Mouse (Mus musculus) adrenal gland, postnatal 10 days (tissue): ENCODE results near the gene Ggt5. TPM values are rescaled to one million over a fixed set of nuclear protein-coding genes. Genes with fewer than 3 reads are reported as not detected.
A peak's percentile ranks its signal among the peaks of the same experiment; 100 is the strongest.
"Not testable (repeated sequence)": the region's sequence is repeated elsewhere in the genome, so short reads cannot be mapped to it uniquely, and the experiment has no call there.

ENCODE experiments used
- DNase-seq: peaks from one replicate; pipeline ENCODE4 v3.0.0; 2021; ENCODE audit warnings: mixed read lengths
- long read RNA-seq, 2 experiments: library from polyadenylated mRNA; stranded (forward); transcript quantifications; one replicate each; pipeline ENCODE4 v2.0.0; 2021
- total RNA-seq, 2 experiments: library from RNA; stranded (reverse); gene quantifications; 2 replicates each; pipeline ENCODE4 v1.2.3; 2021

Ggt5 gene
- 1 to 10 TPM; 7.3 to 8.3 TPM for total RNA-seq
- long read RNA-seq, experiment 1, full-length matches to known transcripts = 1 of 6 reads
- long read RNA-seq, experiment 1, partial matches to known transcripts = 2 of 6 reads
- long read RNA-seq, experiment 1, other reads (novel, unspliced or antisense) = 3 of 6 reads
- long read RNA-seq, experiment 2, full-length matches to known transcripts = 7 of 10 reads
- long read RNA-seq, experiment 2, partial matches to known transcripts = 1 of 10 reads
- long read RNA-seq, experiment 2, other reads (novel, unspliced or antisense) = 2 of 10 reads

- peak; percentile 59 for DNase-seq
These were observed at the start of gene Ggt5 for GRCm38 (mm10) chr10:75589129-75589528. Ggt5 (plus strand) TSS chr10:75589340.

GRCm38 (mm10) chr10:75547901-75548300 lies 41.2 kb upstream of the Ggt5 start:
- DNase-seq = no peak

GRCm38 (mm10) chr10:75548486-75548885 lies 40.7 kb upstream of the Ggt5 start:
- no peak for DNase-seq

GRCm38 (mm10) chr10:75549886-75550285 lies 39.3 kb upstream of the Ggt5 start:
- DNase-seq = no peak

GRCm38 (mm10) chr10:75551175-75551574 lies 38.0 kb upstream of the Ggt5 start:
- no peak for DNase-seq

GRCm38 (mm10) chr10:75552106-75552505 lies 37.0 kb upstream of the Ggt5 start:
- no peak for DNase-seq

- no peak for DNase-seq
These were observed 36.3 kb upstream of the Ggt5 start for GRCm38 (mm10) chr10:75552701-75553450.

DNA sequence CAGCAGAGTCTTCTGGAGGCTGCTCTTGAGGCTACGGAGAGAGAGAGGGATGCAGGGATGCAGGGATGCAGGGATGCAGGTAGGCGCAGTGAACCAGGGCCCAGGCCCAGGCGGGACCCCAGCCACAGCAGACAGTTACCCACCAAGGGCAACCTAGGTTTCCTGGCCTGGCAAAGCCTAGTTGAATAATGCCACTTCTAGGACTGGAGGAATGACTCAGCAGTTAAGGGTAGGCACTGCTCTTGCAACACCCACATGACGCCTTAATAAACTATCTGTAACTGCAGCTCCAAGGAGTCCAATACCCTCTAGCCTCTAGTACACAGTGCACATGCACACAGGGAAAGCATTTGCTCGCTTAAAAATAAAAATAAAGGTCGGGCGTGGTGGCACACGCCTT lies 35.0 kb upstream of the Ggt5 start:
- DNase-seq = no peak

DNA sequence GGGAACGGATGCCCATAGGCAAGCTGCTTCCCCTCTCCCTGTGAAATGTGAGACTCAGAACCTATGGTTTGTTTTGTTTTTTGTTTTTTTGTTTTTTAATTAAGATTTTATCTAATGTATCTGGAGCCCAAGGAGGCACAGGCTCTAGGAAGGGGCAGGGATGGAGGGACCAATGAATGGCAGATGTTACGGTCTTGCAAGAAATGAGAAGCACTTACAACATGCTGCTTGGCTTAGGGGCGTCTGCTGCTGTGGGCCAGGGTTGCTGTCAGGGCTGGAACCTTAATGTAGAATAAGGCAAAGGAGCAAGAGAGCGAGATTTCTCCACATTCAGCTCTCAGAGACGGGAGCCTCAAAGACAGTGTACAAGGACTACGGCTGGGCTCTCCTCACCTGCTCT lies 33.6 kb upstream of the Ggt5 start:
- no peak for DNase-seq

- DNase-seq = peak; percentile 71
These were observed 33.1 kb upstream of the Ggt5 start for GRCm38 (mm10) chr10:75556026-75556425.

DNA sequence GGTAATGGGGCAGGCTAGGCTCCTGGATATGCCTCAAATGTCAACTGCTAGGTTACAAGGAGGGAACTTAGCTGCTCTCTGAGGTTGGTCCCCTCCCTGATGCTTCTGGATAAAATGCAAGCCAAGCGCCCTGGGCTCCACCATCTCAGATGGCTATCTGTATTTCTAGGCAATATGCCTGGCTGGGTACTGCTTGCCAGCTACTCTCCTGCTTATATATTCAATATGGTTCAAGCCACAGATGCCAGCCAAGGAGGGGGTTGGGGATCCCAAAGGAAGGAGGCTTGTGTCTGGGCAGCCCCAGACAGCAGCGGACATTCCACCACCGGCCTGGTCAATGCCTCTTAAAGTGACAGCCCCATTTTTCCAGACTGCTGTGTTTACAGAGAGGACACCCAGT lies 30.6 kb upstream of the Ggt5 start:
- no peak for DNase-seq

DNA sequence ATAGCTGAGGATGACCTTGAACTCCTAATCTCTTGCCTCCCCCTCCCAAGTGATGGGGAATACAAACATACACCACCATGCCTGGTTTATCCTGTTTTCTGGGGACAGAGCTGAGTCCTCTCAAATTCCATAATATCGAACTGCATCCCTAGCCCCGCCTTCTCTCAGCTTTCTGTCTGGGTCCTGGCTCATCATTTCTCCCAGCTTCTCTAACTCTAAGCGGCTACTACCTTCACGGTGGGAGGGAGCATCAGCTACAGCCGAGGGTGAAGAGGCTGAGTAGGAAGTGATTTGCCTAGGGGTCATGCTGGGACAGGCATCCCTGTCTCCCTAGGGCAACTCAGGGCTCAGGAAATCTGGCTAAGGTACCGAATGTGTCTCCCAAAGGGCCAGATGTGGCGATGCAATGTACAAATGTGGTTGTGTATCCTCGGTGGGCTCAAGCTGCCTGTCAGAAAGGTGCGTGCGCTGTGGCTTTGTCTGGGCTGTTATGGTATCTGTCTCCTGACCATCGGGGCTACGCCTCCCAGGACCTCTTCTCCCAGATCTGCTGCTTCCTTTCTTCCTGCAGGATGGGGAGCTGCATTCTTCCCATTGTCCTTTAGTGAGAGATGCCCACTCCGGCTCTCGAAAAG lies 30.0 kb upstream of the Ggt5 start:
- DNase-seq = no peak

- DNase-seq = peak; percentile 75
These were observed 29.2 kb upstream of the Ggt5 start, which contains the start of gene Lrrc75b for GRCm38 (mm10) chr10:75559676-75560548. Lrrc75b (minus strand) TSS chr10:75560330.

DNA sequence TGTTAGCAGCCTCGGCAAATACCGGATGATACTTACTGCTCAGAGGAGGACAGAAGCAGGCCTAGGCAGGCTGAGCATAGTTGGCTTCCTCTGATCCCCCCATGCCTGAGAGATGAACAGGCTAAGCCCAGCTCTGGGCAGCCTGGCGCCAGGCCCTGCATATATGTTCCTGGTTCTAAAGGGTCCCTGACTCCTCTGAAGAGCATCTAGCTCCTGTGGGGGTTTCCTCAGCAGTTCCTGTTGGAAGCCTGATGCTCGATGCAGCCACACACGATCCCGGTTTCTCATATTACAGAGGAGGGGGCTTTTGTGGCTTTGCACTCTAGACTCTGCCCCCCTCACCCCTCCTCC lies 28.6 kb upstream of the Ggt5 start:
- DNase-seq = no peak

DNA sequence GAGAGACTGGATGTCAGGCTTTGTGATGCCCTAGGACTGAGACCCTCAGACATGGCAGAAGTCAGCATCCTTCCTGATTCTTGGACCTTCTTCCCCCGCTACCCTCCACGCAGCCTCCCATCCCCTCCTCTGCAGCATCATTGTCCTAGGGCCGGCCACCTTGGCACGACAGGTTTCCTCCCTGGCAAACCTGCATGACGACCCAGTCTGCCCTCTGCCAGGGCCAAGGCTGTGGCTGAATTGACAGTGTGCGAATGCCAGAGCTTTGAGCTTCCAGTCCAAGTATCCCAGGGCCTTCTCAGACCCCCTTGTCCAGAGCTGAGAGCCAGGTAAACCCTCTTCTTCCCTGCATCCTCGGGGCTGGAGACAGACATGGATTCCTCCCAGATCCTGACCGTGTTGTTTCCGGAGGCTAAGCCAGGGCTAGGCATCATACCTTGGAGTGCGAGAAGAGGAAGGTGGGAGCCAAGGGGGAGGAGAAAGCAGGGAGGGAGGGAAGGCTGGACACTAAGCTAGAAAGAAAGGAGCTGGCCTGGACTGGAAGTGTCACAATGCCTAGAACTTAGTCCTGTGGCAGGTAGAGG lies 28.0 kb upstream of the Ggt5 start, which contains the start of gene Ggt1:
Gene Ggt1 (plus strand): TSS at position 534 of the 584 bp plus-strand sequence.
- DNase-seq = no peak

DNA sequence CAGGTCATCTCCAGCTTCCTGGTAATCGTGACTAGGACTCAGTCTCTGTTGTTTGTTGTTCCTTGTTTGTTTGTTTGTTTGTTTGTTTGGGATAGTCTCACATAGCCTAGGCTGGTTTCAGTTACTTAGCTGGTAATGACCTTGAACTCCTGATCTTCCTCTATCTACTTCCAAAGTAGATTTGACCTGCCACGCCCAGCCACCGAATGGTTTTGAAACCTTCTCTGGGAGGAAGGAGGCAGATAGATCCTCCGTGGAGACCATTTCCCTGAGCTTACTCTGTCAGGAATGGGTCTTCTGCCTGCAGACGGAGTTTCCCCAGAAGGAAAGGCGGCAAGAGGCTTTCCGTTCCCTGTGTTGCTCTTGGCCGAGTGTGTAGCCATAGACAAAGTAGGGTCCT lies 26.5 kb upstream of the Ggt5 start:
- no peak for DNase-seq

DNA sequence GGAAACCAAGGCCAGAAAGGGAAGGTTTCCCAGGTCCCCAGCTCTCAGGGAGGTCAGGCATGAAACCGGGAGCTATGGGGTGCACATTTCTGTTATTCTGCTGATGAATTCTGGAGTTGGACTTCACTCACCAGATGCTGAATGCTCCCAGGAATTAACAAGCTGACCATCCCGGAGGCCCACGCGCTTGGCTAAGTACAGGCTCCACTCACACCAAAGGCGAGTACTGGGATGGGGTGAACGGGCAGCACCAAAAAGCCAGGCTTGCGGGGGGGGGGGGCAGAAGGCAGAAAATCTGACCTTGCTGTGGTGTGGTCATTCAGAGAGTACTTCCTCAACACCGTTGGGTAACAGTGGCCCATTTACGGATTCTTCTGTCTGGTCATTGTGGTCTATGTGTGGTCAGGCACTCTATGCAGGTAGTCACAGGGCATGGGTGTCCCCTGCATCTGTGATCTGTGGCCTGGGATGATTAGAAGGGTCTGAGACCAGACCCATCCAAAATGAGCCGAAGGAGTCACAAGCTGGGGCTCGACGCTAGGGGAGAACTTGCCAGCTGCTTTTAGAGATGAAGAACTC lies 24.4 kb upstream of the Ggt5 start:
- no peak for DNase-seq

DNA sequence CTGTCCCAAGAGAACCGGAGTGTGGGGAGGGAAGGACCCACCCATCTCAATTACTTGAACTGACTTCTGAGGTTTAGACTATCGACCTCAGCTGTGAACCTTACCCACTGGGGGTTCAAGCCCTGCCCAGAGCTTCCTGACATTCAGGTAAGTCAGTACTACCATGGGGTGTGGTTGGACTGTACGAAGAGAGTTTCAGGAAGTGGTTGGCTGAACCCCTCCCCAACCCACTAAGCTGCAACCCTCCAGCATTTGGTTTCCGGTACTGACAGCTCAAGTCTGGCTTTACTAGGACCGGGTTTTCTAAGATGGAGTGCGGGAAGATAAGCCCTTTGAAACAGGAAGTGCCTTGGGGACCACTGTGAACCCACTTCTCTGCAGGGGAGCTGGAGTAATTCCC lies 23.7 kb upstream of the Ggt5 start:
- no peak for DNase-seq

- DNase-seq = no peak
These were observed 23.2 kb upstream of the Ggt5 start for GRCm38 (mm10) chr10:75565906-75566305.

GRCm38 (mm10) chr10:75566321-75566720 lies 22.8 kb upstream of the Ggt5 start:
- no peak for DNase-seq

- not testable (repeated sequence) for DNase-seq
These were observed 22.4 kb upstream of the Ggt5 start for GRCm38 (mm10) chr10:75566765-75567164.

- DNase-seq = no peak
These were observed 21.1 kb upstream of the Ggt5 start for GRCm38 (mm10) chr10:75568029-75568428.
